In genomic region chr7:67710216-67710615, GRCm38 (mm10) we compare ENCODE assay signal across 16 mouse cellular contexts. TPM values are rescaled to one million over a fixed set of nuclear protein-coding genes. Genes with fewer than 3 reads are reported as not detected.
DNase-seq lines count a peak whose midpoint lies in the region; ATAC-seq and TF ChIP-seq lines count a peak whose summit lies in the region.
"Had no signal": no experiment of that assay in that cellular context is flagged by ENCODE, and none has a peak within 500 bp of the region (broad histone marks: within the 10 kb centered on the region; RNA-seq: fewer than 3 reads in every experiment).

No protein-coding gene starts in this region.

- 51% methylated on average over 7 of the region's 7 CpGs for WGBS in heart, embryonic 15.5 days
- 26% methylated on average over 7 of the region's 7 CpGs for WGBS in liver, embryonic 12.5 days (ENCODE audit: insufficient replicate concordance)

- H3K27ac ChIP-seq in heart, embryonic 15.5 days, result 0 out of 2 replicates have a peak overlapping the region, but pooled peaks have one; percentile 18
- H3K27ac ChIP-seq in liver, embryonic 12.5 days, result peak overlapping the region; percentile 54; the same call in 1 of the 2 replicates
- no peak overlapping the region for H3K27ac ChIP-seq in layer of hippocampus, adult 2 months
- H3K27ac ChIP-seq: embryonic facial prominence, embryonic 12.5 days; limb, embryonic 15.5 days; neural tube, embryonic 13.5 days had no signal

- H3K4me1 ChIP-seq in heart, embryonic 15.5 days (replicated peaks), result peaks cover 25% of the 10 kb centered on the region
- peaks cover 16% of the 10 kb centered on the region for H3K4me1 ChIP-seq in liver, embryonic 12.5 days
- H3K4me1 ChIP-seq: limb, embryonic 15.5 days had no signal

- H3K4me2 ChIP-seq in heart, embryonic 15.5 days, result no peak overlapping the region
- H3K4me2 ChIP-seq in liver, embryonic 12.5 days, result peak overlapping the region; percentile 38
- H3K4me2 ChIP-seq: embryonic facial prominence, embryonic 12.5 days; limb, embryonic 15.5 days; neural tube, embryonic 13.5 days had no signal

- DNase-seq in heart, postnatal 4 days, result no peak
- DNase-seq in lung, postnatal 14 days, result peak; percentile 43
- no peak for DNase-seq in ovary, postnatal 14 days (ENCODE audit: low spot score)
- DNase-seq in layer of hippocampus, adult 2 months (ENCODE audit: low spot score in 2 of 2), result no peak
- DNase-seq in cerebellum, postnatal 4 days (ENCODE audit: low spot score in 2 of 2), result no peak
- DNase-seq: cerebellum, postnatal 14 days; heart, postnatal 14 days; kidney, adult 11 months; kidney, postnatal 4 days had no signal

- no peak overlapping the region for H3K9ac ChIP-seq in heart, embryonic 15.5 days
- H3K9ac ChIP-seq in liver, embryonic 12.5 days, result no peak overlapping the region
- H3K9ac ChIP-seq: embryonic facial prominence, embryonic 12.5 days; limb, embryonic 15.5 days; neural tube, embryonic 13.5 days had no signal

- no peaks in the 10 kb centered on the region for H3K9me3 ChIP-seq in heart, embryonic 15.5 days (replicated peaks)
- H3K9me3 ChIP-seq in liver, embryonic 12.5 days (replicated peaks), result no peaks in the 10 kb centered on the region
- H3K9me3 ChIP-seq: limb, embryonic 15.5 days had no signal

- peaks cover 24% of the 10 kb centered on the region for H3K36me3 ChIP-seq in heart, embryonic 15.5 days
- H3K36me3 ChIP-seq in liver, embryonic 12.5 days, result peaks cover 18% of the 10 kb centered on the region

- ATAC-seq in heart, embryonic 15.5 days (replicated peaks; ENCODE audit: insufficient number of reproducible peaks, insufficient read depth, low FRiP score, low read depth), result no peak
- peak; percentile 90 for ATAC-seq in liver, embryonic 12.5 days
- ATAC-seq: CD4-positive, CD25-positive, alpha-beta regulatory T cell, adult 4 months; midbrain, embryonic 16.5 days had no signal

- no peak overlapping the region for H3K4me3 ChIP-seq in heart, embryonic 15.5 days
- H3K4me3 ChIP-seq in liver, embryonic 12.5 days, result no peak overlapping the region
- H3K4me3 ChIP-seq in layer of hippocampus, adult 2 months, result no peak overlapping the region
- H3K4me3 ChIP-seq: embryonic facial prominence, embryonic 12.5 days; limb, embryonic 15.5 days; neural tube, embryonic 13.5 days had no signal

- H3K27me3 ChIP-seq in heart, embryonic 15.5 days, result no peaks in the 10 kb centered on the region
- no peaks in the 10 kb centered on the region for H3K27me3 ChIP-seq in liver, embryonic 12.5 days (replicated peaks)
- H3K27me3 ChIP-seq: embryonic facial prominence, embryonic 12.5 days; limb, embryonic 15.5 days; neural tube, embryonic 13.5 days had no signal

- no peak for TF ChIP-seq CTCF in layer of hippocampus, adult 2 months (conservative IDR thresholded peaks at IDR 0.05)

RNA-seq across cellular contexts. Expression of gene Synm, which starts 49.3 kb away (rescaled TPM):
- 2.5 and 3.1 TPM in 2 replicates for polyA plus RNA-seq in heart, embryonic 15.5 days (2015; fragmentation: Nextera tagmentation; extraction: Ambion mirVana)
- total RNA-seq in heart, postnatal 4 days (2021), result 1 to 10 TPM; 5.5 to 5.6 TPM
- polyA plus RNA-seq in liver, embryonic 12.5 days (2016; fragmentation: Nextera tagmentation; extraction: Ambion mirVana), result 0.13 and 0.17 TPM in 2 replicates
- 10 to 100 TPM; 18.7 to 22.2 TPM for total RNA-seq in layer of hippocampus, adult 2 months (2021)
- polyA plus RNA-seq: CD4-positive, CD25-positive, alpha-beta regulatory T cell, adult 4 months had no signal
